Mouse (Mus musculus): ENCODE measurements around the gene Ap1m1.

- TF ChIP-seq CTCF (IDR thresholded peaks at IDR 0.05; ENCODE audit: low read depth, low read length) (no peak), GATA1 (IDR thresholded peaks at IDR 0.05; ENCODE audit: borderline replicate concordance, low read length) (no peak), TAL1 (conservative IDR thresholded peaks at IDR 0.05; ENCODE audit: low read depth, low read length) (no peak)
These were observed 49.6 kb upstream of the Ap1m1 start for GRCm38 (mm10) chr8:72190215-72190539.

All from G1E (cell line).